Mouse (Mus musculus): ENCODE data around the gene Gm3045.

GRCm38 (mm10) chr13:56412286-56412873, 14.0 kb upstream of the Gm3045 start:
- TF ChIP-seq CTCF (IDR thresholded peaks at IDR 0.05; ENCODE audit: low read depth) (no peak), EP300 (IDR thresholded peaks at IDR 0.05; ENCODE audit: low read depth) (no peak)

All from liver, postnatal 0 days (tissue).